Mouse (Mus musculus) adrenal gland, postnatal 4 days (tissue): ENCODE results near the gene Gm17428. TPM values are rescaled to one million over a fixed set of nuclear protein-coding genes. Genes with fewer than 3 reads are reported as not detected.
"Not testable (repeated sequence)": the region's sequence is repeated elsewhere in the genome, so short reads cannot be mapped to it uniquely, and the experiment has no call there.

Source experiments
- DNase-seq, 2 experiments: peaks; one replicate each; pipeline ENCODE4 v3.0.0; 2021 to 2022; ENCODE audit warnings: low spot score in 2 of 2, mixed read lengths in 2 of 2
- long read RNA-seq, 2 experiments: library from polyadenylated mRNA; stranded (forward); transcript quantifications; one replicate each; pipeline ENCODE4 v2.0.0; 2021
- total RNA-seq, 2 experiments: library from RNA; stranded (reverse); gene quantifications; 2 replicates each; pipeline ENCODE4 v1.2.3; 2021

The Gm17428 gene
- not detected for total RNA-seq
- long read RNA-seq, experiment 1, result 0 reads
- long read RNA-seq, experiment 2, result 0 reads

DNA sequence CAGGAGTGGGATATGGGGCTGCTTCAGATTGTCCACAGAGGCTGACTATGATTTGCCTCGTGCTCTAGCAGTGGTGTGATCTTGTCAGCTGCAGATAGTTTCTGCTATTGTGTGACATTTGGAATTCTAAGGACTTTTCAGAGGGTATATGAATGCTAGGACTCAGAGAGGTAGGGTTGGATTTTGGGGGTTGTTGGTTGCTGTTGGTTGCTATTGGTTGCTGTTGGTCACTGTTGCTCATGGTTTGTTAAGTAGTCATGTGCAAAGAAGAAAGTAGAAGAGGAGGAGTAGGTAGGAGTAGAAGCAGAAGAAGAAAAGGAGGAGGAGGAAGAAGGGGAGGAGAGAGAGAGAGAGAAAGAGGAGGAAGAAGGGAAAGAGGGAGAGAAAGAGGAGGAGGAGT, at the start of gene Gm17428:
Gene Gm17428 (plus strand): TSS at position 301 of the 400 bp plus-strand sequence.
- DNase-seq, result no peak

DNA sequence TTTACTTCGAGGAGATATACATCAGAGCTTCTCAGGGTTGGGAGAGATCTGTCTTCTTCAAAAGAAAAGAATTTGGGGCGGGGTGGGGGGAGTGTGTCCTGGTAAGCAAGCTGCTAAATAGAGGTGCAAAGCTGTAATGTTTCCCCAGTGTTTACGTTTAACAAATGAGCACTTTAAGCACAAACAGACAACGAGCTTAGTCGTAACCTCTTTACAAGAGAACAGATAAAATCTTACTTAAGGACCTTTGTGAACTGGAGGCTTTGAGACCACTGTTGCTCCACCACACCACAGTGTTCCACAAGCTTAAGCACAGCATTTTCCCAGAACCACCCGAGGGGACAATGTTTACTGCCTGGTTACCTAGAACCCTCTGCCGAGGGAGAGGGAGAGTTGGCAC, 49.4 kb upstream of the Gm17428 start:
- DNase-seq, result no peak

DNA sequence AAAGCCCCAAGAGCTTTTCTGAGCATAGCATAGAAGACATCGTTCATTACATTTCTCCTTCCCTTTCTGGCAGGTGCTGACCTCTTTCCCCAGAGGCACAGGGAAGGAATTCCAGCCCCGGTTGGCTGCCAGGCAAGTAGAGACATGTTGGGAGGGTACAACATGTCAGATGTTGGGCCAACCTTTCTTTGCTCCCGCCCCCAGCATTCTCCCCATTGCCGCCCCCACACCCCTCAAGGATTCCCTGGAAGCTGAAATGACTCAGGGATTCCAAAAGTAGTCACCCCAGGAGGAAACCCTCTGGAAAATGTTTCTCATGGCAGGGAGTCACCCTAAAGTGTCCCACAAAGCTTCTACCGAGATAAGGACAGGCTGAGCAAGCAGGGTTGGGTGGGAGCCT, 46.9 kb upstream of the Gm17428 start:
- no peak for DNase-seq

- DNase-seq, result no peak
Observed at GRCm38 (mm10) chr14:54930431-54930830, 46.3 kb upstream of the Gm17428 start.

GRCm38 (mm10) chr14:54932645-54933150, 44.0 kb upstream of the Gm17428 start, which contains the start of gene Il25:
Gene Il25, plus strand, starts transcription at chr14:54932695.
- DNase-seq, result no peak

GRCm38 (mm10) chr14:54935904-54936830, 40.6 kb upstream of the Gm17428 start, which contains the start of gene Cmtm5:
Gene Cmtm5, plus strand, starts transcription at chr14:54936261.
- no peak for DNase-seq

DNA sequence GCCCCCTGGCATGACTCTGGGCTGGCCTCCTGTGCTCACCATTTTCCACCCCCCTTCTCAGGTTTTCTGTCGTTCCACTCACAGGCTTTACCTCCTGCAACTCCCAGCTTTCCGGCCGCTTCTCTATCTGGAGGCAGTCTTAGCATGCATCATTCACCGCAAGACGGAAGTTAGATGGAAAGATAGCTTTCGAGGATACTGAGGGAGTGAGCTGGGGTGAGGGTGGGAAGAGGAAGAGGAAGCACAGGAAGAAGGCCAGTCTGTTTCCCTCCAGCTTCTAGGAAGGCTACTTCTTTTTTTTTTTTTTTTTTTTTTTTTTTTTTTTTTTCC, 39.9 kb upstream of the Gm17428 start:
- no peak for DNase-seq

GRCm38 (mm10) chr14:54937361-54938182, 39.2 kb upstream of the Gm17428 start:
- no peak for DNase-seq

DNA sequence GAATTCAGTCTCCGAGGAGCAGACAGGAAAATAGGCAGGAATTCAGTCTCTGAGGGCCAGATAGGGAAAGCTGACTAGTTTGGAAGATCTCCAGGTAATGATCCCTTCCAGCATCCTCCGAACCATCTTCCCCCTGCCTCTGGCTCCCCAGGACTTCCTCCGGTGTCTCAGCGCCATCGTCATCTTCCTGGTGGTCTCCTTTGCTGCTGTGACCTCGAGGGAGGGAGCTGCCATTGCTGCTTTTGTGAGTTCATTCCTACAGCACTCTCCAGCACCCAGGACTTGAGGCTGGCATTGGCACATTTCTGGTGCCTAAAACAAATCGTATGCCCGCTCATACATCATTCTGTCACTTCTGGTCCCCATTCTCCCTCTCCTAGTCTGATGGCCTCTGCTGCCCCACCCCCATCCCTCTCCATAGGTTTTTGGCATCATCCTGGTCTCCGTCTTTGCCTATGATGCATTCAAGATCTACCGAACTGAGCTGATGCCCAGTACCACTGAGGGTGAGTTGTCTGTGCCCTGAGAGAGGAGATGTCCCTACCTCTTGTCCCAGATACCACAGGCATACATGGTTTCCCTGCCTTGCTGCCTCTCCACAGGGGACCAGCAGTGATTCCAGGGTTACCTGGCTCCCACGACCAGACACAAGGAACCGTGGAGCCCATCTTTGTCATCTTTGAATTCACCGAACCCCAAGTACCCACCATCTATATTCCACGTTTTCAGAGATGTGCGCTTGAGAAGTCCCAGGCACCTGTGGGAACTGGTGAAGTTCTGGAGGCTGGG, 38.1 kb upstream of the Gm17428 start:
- DNase-seq, result no peak

- peak; percentile 30 to 38 for DNase-seq
Observed at GRCm38 (mm10) chr14:54939434-54940175, 37.1 kb upstream of the Gm17428 start.

GRCm38 (mm10) chr14:54940176-54940530, 36.6 kb upstream of the Gm17428 start:
- DNase-seq, result no peak

- no peak for DNase-seq
Observed at GRCm38 (mm10) chr14:54941024-54941978, 35.4 kb upstream of the Gm17428 start.

GRCm38 (mm10) chr14:54942479-54942878, 34.3 kb upstream of the Gm17428 start:
- DNase-seq, result no peak

GRCm38 (mm10) chr14:54943971-54944370, 32.8 kb upstream of the Gm17428 start:
- no peak for DNase-seq

DNA sequence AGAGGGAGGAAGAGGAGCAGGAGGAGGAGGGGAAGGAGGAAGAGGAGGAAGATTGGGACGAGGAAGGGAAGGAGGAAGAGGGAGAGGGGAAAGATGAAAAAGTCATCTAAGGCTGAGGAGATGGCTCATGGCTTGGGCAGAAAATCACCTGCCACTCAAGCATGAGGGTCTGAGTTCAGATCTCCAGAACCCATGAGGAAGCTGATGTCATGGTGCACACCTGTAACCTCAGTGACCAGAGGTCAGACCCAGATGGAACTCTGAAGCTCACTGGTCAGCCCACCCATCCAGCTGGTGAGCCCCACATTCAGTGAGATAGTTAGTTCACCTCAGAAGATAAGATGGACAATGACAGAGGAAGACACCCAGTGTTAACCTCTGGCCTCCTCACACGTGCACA, 31.8 kb upstream of the Gm17428 start:
- DNase-seq, result no peak

DNA sequence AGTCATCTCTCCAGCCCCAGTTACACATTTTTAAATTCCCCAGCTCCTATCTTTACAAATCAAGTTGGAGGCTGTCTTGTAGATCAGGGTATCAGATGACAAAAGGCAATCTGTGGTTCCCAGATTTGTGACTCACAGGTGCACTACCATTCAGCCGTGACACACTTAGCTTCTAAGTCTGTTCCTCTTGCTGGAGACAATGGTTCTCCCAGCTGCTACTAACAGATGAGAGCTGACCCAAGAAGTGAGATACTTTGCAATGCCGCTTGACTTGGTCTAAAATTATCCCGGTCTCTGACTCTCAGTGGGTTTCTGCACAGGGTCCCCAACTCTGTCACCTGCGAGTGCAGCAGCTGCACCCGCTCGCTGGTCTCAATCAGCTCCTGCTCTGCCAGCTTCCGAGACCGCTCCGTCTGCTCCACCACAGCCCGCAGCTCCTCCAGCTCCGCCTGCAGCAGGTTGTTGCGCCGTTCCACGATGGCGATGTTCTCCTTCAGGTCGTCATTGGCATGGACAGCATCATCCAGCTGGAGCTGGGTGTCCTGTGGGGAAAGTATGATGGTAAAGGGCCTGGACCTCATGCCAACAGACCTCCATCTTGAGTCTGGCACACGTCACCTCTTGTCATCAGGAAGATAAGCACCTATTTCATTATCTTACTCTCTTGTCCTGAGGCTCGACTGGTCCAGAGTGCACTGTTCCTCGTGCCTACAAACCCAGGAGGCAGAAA, 30.6 kb upstream of the Gm17428 start:
- no peak for DNase-seq

DNA sequence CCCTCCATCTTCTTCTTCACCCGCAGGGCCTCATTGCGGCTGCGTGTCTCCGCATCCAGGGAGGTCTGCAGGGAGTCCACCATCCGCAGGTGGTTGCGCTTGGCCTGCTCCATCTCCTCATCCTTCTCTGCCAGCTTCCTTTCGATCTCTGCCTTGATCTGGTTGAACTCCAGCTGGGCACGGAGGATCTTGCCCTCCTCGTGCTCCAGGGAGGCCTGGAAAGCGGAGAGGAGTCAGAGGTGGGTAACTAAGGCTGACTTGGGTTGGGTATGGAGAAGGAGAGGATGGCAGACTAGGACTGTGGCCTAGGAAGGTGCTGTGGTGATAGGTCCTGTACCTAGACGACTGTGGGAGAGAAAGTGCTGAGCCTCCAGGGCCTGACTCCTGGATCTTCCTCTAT, 29.7 kb upstream of the Gm17428 start:
- not testable (repeated sequence) for DNase-seq

- no peak for DNase-seq
Observed at GRCm38 (mm10) chr14:54948781-54949180, 28.0 kb upstream of the Gm17428 start.
